Mouse (Mus musculus) erythroblast, embryonic 14.5 days (primary cell): ENCODE measurements around the gene Snx33. TPM values are rescaled to one million over a fixed set of nuclear protein-coding genes. Genes with fewer than 3 reads are reported as not detected.
"Not testable (repeated sequence)": the region's sequence is repeated elsewhere in the genome, so short reads cannot be mapped to it uniquely, and the experiment has no call there.

Experiments used
- H3K27me3 ChIP-seq: 2 replicates; pipeline ENCODE4 v1.6.1; 2012; ENCODE audit warnings: inconsistent platforms; ENCODE audit not compliant: control insufficient read depth
- H3K36me3 ChIP-seq: 2 replicates; pipeline ENCODE4 v1.6.1; 2012; ENCODE audit warnings: mild to moderate bottlenecking, inconsistent platforms; ENCODE audit not compliant: control insufficient read depth
- H3K4me1 ChIP-seq: 2 replicates; pipeline ENCODE4 v1.6.1; 2012; ENCODE audit warnings: inconsistent platforms; ENCODE audit not compliant: control insufficient read depth
- H3K4me3 ChIP-seq: replicated peaks from 2 replicates; pipeline ENCODE3; 2012; ENCODE audit warnings: moderate library complexity, mild to moderate bottlenecking, inconsistent platforms
- H3K9me3 ChIP-seq: 2 replicates; pipeline ENCODE4 v1.6.1; 2012; ENCODE audit warnings: low read length, inconsistent platforms, mixed read lengths; ENCODE audit not compliant: control insufficient read depth
- GATA1 ChIP-seq: IDR thresholded peaks from 2 replicates; pipeline ENCODE4 v1.6.1; 2012; ENCODE audit warnings: low read length, inconsistent platforms, mixed read lengths
- TAL1 ChIP-seq: IDR thresholded peaks from 3 replicates; pipeline ENCODE4 v1.6.1; 2012; ENCODE audit warnings: low read length, inconsistent platforms, mixed read lengths
- polyA plus RNA-seq: library from polyadenylated mRNA; stranded (reverse); fragments of >175 nt; gene quantifications from 2 replicates; pipeline ENCODE4 v1.2.3, GENCODE M21; 2012

Gene Snx33
- polyA plus RNA-seq, 1 experiment: not detected

- Histone ChIP-seq H3K9me3 (no peaks in the 10 kb centered on the region), H3K36me3 (peaks cover under 1% of the 10 kb centered on the region), H3K27me3 (no peaks in the 10 kb centered on the region), H3K4me3 (peak within 1 kb of the TSS; percentile 72), H3K4me1 (peaks cover 22% of the 10 kb centered on the region)
- no peak for TF ChIP-seq TAL1
- TF ChIP-seq GATA1: no peak; the same call in 1 of the 2 replicates
These were observed 22.5 kb upstream of the Snx33 start, which contains the start of gene Snupn for GRCm38 (mm10) chr9:56950414-56951400. TSS of gene Snupn (plus strand) at chr9:56950878.

DNA sequence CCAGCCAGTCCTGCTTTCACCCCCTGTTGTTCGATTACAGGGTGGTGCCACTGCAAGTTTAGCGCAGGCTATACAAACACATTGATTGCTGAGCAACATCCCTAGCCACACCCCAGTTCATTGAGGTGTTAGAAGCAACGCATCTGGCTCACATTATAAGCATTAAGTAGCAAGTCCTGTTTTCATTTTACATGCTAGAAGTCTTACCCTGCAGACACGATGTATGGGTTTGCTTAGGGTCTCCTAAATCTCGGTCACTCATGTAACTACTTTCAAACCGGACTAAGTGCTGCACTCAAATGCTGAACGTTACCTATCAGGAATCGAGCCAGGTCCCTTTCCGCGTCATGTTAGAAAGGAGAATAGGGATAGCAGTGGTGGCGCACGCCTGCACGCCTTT, 21.6 kb upstream of the Snx33 start:
- Histone ChIP-seq H3K4me3 (peak overlapping the region; percentile 72), H3K27me3 (no peaks in the 10 kb centered on the region)
- TF ChIP-seq GATA1 (no peak), TAL1 (no peak)

DNA sequence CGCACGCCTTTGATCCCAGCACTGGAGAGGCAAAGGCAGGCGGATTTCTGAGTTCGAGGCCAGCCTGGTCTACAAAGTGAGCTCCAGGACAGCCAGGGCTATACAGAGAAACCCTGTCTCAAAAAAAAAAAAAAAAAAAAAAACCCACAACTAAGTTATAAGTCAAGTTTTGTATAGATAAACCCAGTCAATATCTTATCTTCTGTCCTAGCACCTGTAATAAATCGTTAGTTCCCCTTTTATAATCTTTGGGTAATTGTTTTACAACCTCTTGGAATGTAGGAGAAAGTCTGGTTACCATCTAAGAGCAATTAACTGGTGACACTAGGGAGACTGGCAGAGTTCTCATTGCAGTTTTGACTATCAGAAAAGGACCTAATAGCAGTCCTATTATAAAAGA, 20.5 kb upstream of the Snx33 start:
- not testable (repeated sequence) for H3K9me3 ChIP-seq, H3K27me3 ChIP-seq, H3K4me3 ChIP-seq, H3K36me3 ChIP-seq
- peaks cover 22% of the 10 kb centered on the region for H3K4me1 ChIP-seq

More for the DNA sequence above, 21.6 kb upstream of the Snx33 start:
- H3K4me1 ChIP-seq: peaks cover 22% of the 10 kb centered on the region
- H3K9me3 ChIP-seq: no peaks in the 10 kb centered on the region
- H3K36me3 ChIP-seq: no peaks in the 10 kb centered on the region

DNA sequence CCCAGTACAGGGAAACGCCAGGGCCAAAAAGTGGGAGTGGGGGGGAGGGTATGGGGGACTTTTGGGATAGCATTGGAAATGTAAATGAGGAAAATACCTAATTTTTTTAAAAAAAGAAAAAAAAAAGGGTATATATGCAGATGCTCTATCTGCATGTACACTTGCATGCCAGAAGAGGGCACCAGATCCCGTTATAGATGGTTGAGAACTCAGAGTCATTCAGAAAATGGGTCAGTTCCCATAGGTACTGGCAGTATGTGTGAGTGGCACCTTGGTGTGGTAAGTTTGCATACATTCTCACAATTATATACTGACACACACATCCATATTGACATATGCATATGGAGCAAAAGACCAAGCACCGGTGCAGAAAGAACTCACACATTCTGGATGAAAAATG, 19.3 kb upstream of the Snx33 start:
- not testable (repeated sequence) for H3K9me3 ChIP-seq, H3K27me3 ChIP-seq, H3K36me3 ChIP-seq, H3K4me3 ChIP-seq
- H3K4me1 ChIP-seq: peaks cover 22% of the 10 kb centered on the region

GRCm38 (mm10) chr9:56938374-56938773, 10.2 kb upstream of the Snx33 start:
- H3K4me1 ChIP-seq: peaks cover 32% of the 10 kb centered on the region
- no peak for TF ChIP-seq TAL1
- TF ChIP-seq GATA1: no peak
- H3K9me3 ChIP-seq: no peaks in the 10 kb centered on the region
- peaks cover 23% of the 10 kb centered on the region for H3K36me3 ChIP-seq
- H3K27me3 ChIP-seq: no peaks in the 10 kb centered on the region
- H3K4me3 ChIP-seq: peak overlapping the region; percentile 76

DNA sequence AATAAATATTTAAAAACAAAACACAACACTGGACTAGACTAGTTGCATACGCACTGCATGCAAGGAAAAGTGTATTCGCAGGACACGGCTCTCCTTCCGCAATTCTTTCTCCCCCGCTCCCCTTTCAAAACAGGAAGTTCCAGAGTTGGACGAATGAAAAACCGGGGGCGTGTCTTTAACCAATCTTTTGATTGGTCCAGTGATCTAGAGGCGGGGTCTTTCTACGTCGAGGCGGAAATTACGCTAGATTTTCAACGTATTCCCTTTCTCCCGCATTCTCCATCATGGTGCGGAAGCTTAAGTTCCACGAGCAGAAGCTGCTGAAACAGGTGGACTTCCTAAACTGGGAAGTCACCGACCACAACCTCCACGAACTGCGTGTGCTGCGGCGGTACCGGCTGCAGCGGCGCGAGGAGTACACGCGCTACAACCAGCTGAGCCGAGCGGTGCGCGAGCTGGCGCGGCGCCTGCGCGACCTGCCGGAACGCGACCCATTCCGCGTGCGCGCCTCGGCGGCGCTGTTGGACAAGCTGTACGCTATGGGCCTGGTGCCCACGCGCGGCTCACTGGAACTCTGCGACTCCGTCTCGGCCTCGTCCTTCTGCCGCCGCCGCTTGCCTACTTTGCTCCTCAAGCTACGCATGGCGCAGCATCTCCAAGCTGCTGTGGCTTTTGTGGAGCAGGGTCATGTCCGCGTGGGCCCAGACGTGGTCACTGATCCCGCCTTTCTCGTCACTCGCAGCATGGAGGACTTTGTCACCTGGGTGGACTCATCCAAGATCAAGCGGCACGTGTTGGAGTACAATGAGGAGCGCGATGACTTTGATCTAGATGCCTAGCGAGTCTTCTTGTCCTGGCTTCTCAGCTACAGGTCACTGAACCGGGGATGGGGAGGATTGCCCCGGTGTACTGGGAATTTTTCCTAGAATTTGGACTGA, 9.3 kb upstream of the Snx33 start, which contains the start of gene Imp3:
Imp3 (plus strand) TSS at position 253 of the 938 bp plus-strand sequence.
- H3K4me3 ChIP-seq: peak within 1 kb of the TSS; percentile 76
- peaks cover 20% of the 10 kb centered on the region for H3K36me3 ChIP-seq
- TF ChIP-seq TAL1 (no peak), GATA1 (no peak)
- no peaks in the 10 kb centered on the region for H3K9me3 ChIP-seq
- peaks cover 32% of the 10 kb centered on the region for H3K4me1 ChIP-seq
- peaks cover 2% of the 10 kb centered on the region for H3K27me3 ChIP-seq

- TF ChIP-seq GATA1 (no peak), TAL1 (no peak)
- Histone ChIP-seq H3K4me3 (peak overlapping the region; percentile 76), H3K4me1 (peaks cover 32% of the 10 kb centered on the region), H3K36me3 (peaks cover 19% of the 10 kb centered on the region), H3K27me3 (peaks cover 2% of the 10 kb centered on the region), H3K9me3 (no peaks in the 10 kb centered on the region)
These were observed 8.7 kb upstream of the Snx33 start for GRCm38 (mm10) chr9:56936861-56937222.

DNA sequence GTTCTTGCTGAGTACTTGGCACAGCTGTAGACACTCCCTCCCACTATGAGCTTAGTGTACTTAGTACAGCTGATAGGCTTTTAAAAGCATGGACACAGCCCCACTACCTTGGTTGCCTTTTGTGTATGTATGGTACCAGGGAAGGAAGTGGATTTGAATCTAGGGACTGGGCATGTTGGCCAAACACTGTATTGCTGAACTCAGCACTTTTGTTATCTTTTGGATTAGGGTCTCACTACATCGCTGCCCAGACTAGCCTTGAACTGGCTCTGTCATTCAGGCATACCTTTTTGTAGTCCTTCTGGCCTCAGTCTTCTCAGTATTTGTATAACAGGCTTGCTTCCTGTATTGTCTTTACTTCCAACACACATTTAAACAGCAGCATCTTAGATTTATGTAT, 2.4 kb upstream of the Snx33 start:
- Histone ChIP-seq H3K9me3 (no peaks in the 10 kb centered on the region), H3K36me3 (no peaks in the 10 kb centered on the region), H3K4me1 (peaks cover 15% of the 10 kb centered on the region), H3K4me3 (no peak overlapping the region), H3K27me3 (peaks cover 58% of the 10 kb centered on the region)
- no peak for TF ChIP-seq TAL1
- no peak for TF ChIP-seq GATA1

- Histone ChIP-seq H3K4me1 (peaks cover 15% of the 10 kb centered on the region), H3K4me3 (no peak overlapping the region), H3K27me3 (peaks cover 58% of the 10 kb centered on the region), H3K9me3 (no peaks in the 10 kb centered on the region), H3K36me3 (no peaks in the 10 kb centered on the region)
- TF ChIP-seq TAL1: no peak
- no peak for TF ChIP-seq GATA1
These were observed 1.3 kb upstream of the Snx33 start for GRCm38 (mm10) chr9:56929496-56929895.
